Mouse (Mus musculus): Measurements from ENCODE around the gene Cbr4. TPM values are rescaled to one million over a fixed set of nuclear protein-coding genes. Genes with fewer than 3 reads are reported as not detected.

The Cbr4 gene
- polyA plus RNA-seq, 1 experiment from 2014 or later: 13.6 TPM

DNA sequence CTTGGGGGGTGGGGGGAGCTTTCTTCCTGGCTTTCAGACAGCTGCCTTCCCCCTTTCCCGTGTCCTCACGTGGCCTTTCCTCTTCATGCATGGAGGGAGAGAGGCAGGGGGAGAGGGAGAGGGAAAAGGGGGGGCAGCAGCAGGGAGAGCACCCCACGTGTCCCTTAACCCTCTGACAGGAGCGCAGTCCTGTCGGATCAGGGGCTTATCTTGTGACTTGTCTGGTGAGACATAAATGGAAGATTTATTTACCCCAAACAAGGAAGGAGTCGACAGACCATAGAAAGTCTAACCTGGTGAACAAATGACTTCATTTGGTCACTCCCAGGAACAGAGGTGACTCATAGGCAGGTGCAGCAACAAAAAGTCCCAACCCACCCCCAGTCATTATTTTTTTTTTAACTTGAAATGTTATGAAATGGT, 12.3 kb upstream of the Cbr4 start:
- Histone ChIP-seq H3K36me3 (ENCODE audit: inconsistent target) (no peaks in the 10 kb centered on the region), H3K27ac (no peak overlapping the region), H3K4me3 (ENCODE audit: inconsistent target) (no peak overlapping the region), H3K79me2 (ENCODE audit: inconsistent target) (no peaks in the 10 kb centered on the region)
- 66% methylated on average over 6 of the region's 6 CpGs for WGBS (ENCODE audit: missing documents)

GRCm38 (mm10) chr8:61476160-61476559, 11.4 kb upstream of the Cbr4 start:
- 90% methylated on average over 9 of the region's 9 CpGs for WGBS (ENCODE audit: missing documents)
- H3K4me3 ChIP-seq (ENCODE audit: inconsistent target): no peak overlapping the region
- H3K27ac ChIP-seq: no peak overlapping the region
- no peaks in the 10 kb centered on the region for H3K79me2 ChIP-seq (ENCODE audit: inconsistent target)
- no peaks in the 10 kb centered on the region for H3K36me3 ChIP-seq (ENCODE audit: inconsistent target)

- no peak overlapping the region for H3K27ac ChIP-seq
- 85% methylated on average over 4 of the region's 4 CpGs for WGBS (ENCODE audit: missing documents)
- no peaks in the 10 kb centered on the region for H3K79me2 ChIP-seq (ENCODE audit: inconsistent target)
- H3K36me3 ChIP-seq (ENCODE audit: inconsistent target): no peaks in the 10 kb centered on the region
- H3K4me3 ChIP-seq (ENCODE audit: inconsistent target): no peak overlapping the region
These were observed 9.4 kb upstream of the Cbr4 start for GRCm38 (mm10) chr8:61478150-61478549.

GRCm38 (mm10) chr8:61478793-61479192, 8.7 kb upstream of the Cbr4 start:
- Histone ChIP-seq H3K27ac (no peak overlapping the region), H3K4me3 (ENCODE audit: inconsistent target) (no peak overlapping the region), H3K79me2 (ENCODE audit: inconsistent target) (no peaks in the 10 kb centered on the region), H3K36me3 (ENCODE audit: inconsistent target) (no peaks in the 10 kb centered on the region)
- WGBS (ENCODE audit: missing documents): 80% methylated on average over 8 of the region's 8 CpGs

DNA sequence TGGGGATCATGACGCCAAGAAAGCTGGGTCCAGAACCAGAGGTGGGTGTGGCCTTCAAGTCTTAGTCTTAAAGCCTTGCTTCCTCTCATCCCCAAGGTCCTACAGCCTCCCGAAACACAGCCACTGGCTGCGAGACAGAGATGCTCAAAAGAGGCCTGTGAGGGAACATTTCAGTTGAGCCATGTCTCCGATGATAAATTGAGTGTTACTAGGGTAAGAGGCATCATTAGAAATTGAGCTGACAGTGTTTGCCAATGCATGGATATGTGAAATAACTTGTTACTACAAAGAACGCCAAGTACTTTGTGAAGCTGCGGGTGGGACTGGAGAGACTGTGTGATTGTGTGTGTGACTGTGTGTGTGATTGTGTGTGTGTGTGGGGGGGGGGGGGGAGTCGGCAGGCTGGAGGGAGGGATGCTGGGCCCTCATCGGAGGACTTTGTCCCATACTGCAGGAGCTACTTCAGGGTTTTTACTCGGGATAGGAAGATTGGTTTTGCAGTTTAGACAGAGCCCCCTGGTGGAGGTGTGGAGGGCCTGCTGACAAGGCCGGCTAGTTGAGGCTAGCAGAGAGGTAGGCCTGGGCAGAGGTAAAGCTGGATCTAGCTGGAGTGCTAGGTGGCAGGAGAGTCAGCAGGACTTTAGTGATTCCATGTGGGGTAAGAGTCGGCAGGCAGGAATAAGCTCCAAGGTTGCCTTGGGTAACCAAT, 7.9 kb upstream of the Cbr4 start:
- H3K4me3 ChIP-seq (ENCODE audit: inconsistent target): no peak overlapping the region
- H3K27ac ChIP-seq: no peak overlapping the region
- H3K36me3 ChIP-seq (ENCODE audit: inconsistent target): no peaks in the 10 kb centered on the region
- WGBS (ENCODE audit: missing documents): 63% methylated on average over 11 of the region's 11 CpGs
- no peaks in the 10 kb centered on the region for H3K79me2 ChIP-seq (ENCODE audit: inconsistent target)

GRCm38 (mm10) chr8:61480260-61480967, 7.1 kb upstream of the Cbr4 start:
- Histone ChIP-seq H3K4me3 (ENCODE audit: inconsistent target) (no peak overlapping the region), H3K36me3 (ENCODE audit: inconsistent target) (no peaks in the 10 kb centered on the region), H3K27ac (no peak overlapping the region), H3K79me2 (ENCODE audit: inconsistent target) (no peaks in the 10 kb centered on the region)
- 93% methylated on average over 14 of the region's 14 CpGs for WGBS (ENCODE audit: missing documents)

- Histone ChIP-seq H3K27ac (no peak overlapping the region), H3K36me3 (ENCODE audit: inconsistent target) (peaks cover 2% of the 10 kb centered on the region; the same call in 1 of the 2 replicates), H3K79me2 (ENCODE audit: inconsistent target) (no peaks in the 10 kb centered on the region), H3K4me3 (ENCODE audit: inconsistent target) (peak overlapping the region; percentile 83; the same call in 1 of the 2 replicates)
- 100% methylated on average over 2 of the region's 2 CpGs for WGBS (ENCODE audit: missing documents)
These were observed 508 bp upstream of the Cbr4 start for GRCm38 (mm10) chr8:61486923-61487529.

DNA sequence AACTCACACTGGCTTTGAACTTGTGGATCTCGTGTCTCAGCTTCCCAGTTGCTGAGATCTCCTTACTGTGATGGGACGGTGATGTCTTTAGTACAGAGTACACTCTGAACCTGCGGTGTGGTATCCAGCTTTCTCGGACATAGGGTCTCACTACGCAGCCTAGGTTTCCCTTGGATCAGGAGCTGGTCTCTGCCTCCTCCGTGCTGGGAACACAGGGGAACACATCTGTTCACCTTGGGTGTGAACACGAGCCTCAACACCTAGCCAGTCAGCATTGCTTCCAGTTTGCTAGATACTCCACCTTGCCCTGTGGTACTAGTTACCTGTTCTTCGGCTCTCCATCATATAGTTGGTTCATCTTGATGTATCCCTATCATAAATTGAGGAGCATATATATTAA, 1.1 kb downstream of the Cbr4 start:
- no peak overlapping the region for H3K27ac ChIP-seq
- no peaks in the 10 kb centered on the region for H3K79me2 ChIP-seq (ENCODE audit: inconsistent target)
- 97% methylated on average over 8 of the region's 8 CpGs for WGBS (ENCODE audit: missing documents)
- H3K4me3 ChIP-seq (ENCODE audit: inconsistent target): peak overlapping the region; percentile 83
- peaks cover 5% of the 10 kb centered on the region; the same call in 1 of the 2 replicates for H3K36me3 ChIP-seq (ENCODE audit: inconsistent target)

DNA sequence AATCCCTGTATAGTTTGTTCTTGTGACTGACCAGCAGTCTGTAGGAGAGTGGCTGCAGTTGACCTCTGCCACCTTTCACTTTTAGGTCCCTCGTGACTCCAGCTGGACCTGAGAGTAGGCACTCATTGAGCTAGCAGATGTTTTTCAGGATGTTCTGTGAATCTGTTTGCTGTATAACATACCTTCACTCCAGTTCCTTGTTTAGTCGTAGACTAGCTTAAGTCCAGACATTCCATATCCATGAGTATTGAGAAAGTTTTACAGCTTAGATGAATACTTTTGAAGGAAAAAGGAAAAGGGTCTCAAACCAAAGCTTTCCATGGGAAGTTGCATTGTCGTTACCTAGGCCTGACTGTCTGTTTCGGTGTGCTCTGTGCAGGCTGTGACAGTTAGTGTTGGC, 9.6 kb downstream of the Cbr4 start:
- Histone ChIP-seq H3K79me2 (ENCODE audit: inconsistent target) (no peaks in the 10 kb centered on the region), H3K36me3 (ENCODE audit: inconsistent target) (peaks cover 12% of the 10 kb centered on the region; the same call in 1 of the 2 replicates), H3K27ac (no peak overlapping the region), H3K4me3 (ENCODE audit: inconsistent target) (no peak overlapping the region)
- WGBS (ENCODE audit: missing documents): 96% methylated on average over 4 of the region's 4 CpGs

- no peak overlapping the region for H3K4me3 ChIP-seq (ENCODE audit: inconsistent target)
- WGBS (ENCODE audit: missing documents): 90% methylated on average over 4 of the region's 4 CpGs
- no peaks in the 10 kb centered on the region for H3K79me2 ChIP-seq (ENCODE audit: inconsistent target)
- H3K27ac ChIP-seq: no peak overlapping the region
- H3K36me3 ChIP-seq (ENCODE audit: inconsistent target): peaks cover 23% of the 10 kb centered on the region
These were observed 11.5 kb downstream of the Cbr4 start for GRCm38 (mm10) chr8:61499035-61499434.

DNA sequence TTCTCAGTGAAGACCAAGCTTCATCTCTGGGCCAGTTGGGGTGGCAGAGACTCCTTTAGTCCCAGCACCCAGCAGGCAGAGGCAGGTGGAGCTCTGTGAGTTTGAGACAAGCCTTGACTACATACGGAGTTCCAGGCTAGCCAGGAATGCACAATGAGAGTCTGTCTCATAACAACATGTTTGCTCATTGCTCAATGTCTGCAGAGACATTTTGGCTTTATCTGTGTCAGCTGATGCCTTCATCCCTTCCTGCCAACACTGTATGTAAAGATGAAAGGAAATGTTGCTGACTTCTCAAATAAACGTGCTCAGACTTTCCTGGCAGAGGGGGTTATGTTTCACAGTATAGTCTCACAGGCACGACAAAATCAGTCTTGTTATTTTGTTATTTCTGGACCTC, 13.4 kb downstream of the Cbr4 start:
- 88% methylated on average over 3 of the region's 3 CpGs for WGBS (ENCODE audit: missing documents)
- no peak overlapping the region for H3K27ac ChIP-seq
- no peak overlapping the region for H3K4me3 ChIP-seq (ENCODE audit: inconsistent target)
- peaks cover 13% of the 10 kb centered on the region for H3K36me3 ChIP-seq (ENCODE audit: inconsistent target)
- no peaks in the 10 kb centered on the region for H3K79me2 ChIP-seq (ENCODE audit: inconsistent target)

DNA sequence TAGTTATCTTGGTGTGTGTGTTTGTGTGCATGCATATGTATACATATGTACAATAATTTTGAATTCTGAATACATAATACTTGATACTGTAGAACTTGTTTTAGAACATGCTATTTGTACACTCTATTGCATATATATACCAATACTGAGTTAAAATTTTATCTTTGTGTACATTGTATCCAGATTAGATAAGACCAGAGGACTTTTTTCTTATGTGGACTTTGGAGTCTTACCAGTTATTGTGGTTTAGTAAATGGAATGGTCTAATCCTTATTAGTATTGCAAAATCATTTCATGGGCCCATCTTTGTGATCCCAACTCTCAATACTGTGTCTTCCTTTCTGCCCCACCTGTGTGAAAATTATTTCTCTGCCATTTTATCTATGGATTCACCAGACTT, 14.7 kb downstream of the Cbr4 start:
- no peaks in the 10 kb centered on the region for H3K79me2 ChIP-seq (ENCODE audit: inconsistent target)
- H3K27ac ChIP-seq: no peak overlapping the region
- peaks cover 13% of the 10 kb centered on the region for H3K36me3 ChIP-seq (ENCODE audit: inconsistent target)
- H3K4me3 ChIP-seq (ENCODE audit: inconsistent target): no peak overlapping the region

GRCm38 (mm10) chr8:61515110-61515930, 27.8 kb downstream of the Cbr4 start:
- H3K79me2 ChIP-seq (ENCODE audit: inconsistent target): no peaks in the 10 kb centered on the region
- H3K4me3 ChIP-seq (ENCODE audit: inconsistent target): no peak overlapping the region
- 93% methylated on average over 23 of the region's 24 CpGs for WGBS (ENCODE audit: missing documents)
- H3K27ac ChIP-seq: no peak overlapping the region
- no peaks in the 10 kb centered on the region for H3K36me3 ChIP-seq (ENCODE audit: inconsistent target)

DNA sequence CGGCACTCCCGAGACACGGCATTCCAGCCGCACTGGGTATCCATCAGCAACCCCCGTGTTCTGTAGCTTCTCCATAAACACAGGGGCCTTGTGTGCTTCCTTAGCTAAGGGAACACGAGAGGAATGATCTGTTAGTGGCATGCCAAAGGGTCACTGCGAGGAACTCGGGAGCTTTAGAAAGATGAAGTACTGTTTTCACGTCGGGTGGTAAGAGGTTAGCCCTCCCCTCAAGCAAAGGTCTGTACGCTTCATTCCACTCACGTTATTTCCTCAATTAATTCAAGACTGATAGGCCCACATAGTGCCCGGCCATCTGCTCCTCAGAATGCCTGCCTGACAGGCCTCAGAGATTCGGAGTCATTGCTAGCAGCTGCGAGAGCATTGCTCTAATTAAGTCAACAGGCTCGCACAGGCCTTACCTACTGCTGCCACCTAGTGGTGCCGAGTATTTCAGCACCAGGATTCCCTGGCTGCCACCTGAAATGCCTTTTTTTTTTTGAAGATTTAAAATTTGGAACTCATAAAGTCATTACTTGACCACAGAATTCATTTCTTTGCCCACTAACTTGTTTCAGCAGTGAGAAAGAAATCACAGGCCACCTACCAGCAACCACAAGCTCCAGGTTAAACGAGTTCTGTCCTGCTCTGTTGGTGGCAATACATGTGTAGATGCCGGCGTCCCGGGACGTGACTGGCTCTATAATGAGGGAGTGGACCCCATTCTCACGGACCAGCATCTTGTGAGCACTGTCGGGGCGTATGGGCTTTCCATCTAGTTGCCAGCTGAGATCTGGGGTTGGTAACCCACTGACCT, 28.6 kb downstream of the Cbr4 start:
- Histone ChIP-seq H3K36me3 (ENCODE audit: inconsistent target) (no peaks in the 10 kb centered on the region), H3K27ac (no peak overlapping the region), H3K4me3 (ENCODE audit: inconsistent target) (no peak overlapping the region), H3K79me2 (ENCODE audit: inconsistent target) (no peaks in the 10 kb centered on the region)
- WGBS (ENCODE audit: missing documents): 68% methylated on average over 25 of the region's 25 CpGs
